Mouse (Mus musculus): ENCODE data around the gene Prdm16. TPM values are rescaled to one million over a fixed set of nuclear protein-coding genes. Genes with fewer than 3 reads are reported as not detected.
A peak's percentile ranks its signal among the peaks of the same experiment; 100 is the strongest.

Gene Prdm16
- polyA plus RNA-seq, 1 experiment from 2014 or later = 16.2 TPM

DNA sequence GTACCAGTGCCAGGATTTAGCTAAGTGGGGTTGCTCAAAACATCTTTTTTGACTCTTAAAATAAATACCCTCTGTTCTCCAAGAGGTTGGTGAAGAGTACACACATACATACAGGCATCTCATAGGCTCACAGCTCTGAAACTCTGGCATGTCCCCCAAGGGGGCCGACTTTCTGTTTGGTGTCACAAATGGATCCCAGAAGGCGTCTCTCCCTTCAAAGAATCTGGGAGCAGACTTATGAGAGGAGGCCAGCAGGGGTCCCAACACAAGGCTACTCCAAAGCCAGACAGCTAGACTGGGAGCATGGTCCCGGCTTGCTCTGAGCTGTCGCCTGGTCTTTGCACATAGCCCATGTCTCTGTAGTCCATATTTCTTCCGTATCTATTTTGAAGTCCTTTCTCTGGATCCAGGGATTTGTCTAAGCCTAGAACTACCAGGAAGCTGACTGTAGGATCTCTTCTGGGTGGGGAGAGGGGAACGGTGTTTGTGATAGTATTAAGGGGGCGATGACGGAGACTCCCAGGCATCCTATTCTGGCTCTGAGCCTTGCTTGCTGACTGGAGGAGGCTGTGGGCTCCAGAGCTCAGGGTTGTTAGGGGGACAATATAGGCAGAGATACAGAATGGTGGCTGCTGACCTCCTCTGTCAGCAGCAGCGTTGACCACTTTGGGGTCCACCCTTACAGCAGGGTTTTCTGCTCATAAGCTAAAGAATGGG, 156.0 kb downstream of the Prdm16 start:
- H3K36me3 ChIP-seq = no peaks in the 10 kb centered on the region
- H3K9ac ChIP-seq (replicated peaks) = no peak overlapping the region
- WGBS = 76% methylated on average over 9 of the region's 9 CpGs
- H3K27me3 ChIP-seq = peaks cover 99% of the 10 kb centered on the region
- ATAC-seq (ENCODE audit: low FRiP score, low read depth) = no peak
- H3K27ac ChIP-seq (replicated peaks) = no peak overlapping the region
- H3K4me1 ChIP-seq = peaks cover 11% of the 10 kb centered on the region
- H3K4me3 ChIP-seq = no peak overlapping the region
- H3K4me2 ChIP-seq (replicated peaks) = no peak overlapping the region
- no peaks in the 10 kb centered on the region for H3K9me3 ChIP-seq

DNA sequence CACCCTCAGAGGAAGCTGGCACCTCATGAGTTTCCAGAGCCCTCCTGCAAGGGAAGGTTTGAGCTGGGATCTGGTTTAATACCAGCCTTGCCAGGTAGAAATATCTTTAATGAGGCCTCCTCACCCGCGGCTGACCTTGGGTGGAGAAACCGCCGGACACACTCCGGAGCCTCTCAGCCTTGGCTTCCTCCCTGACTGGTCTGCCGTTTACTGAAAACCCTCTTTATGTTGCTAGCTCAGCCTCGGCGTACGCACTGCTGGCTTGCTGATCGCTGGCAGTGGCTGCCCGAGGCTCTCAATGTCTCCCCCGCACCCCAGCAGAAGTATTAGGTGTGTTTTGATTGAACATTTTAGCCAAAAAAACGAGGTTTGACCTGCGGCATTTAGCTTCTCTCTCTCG, 156.5 kb downstream of the Prdm16 start:
- Histone ChIP-seq H3K4me3 (no peak overlapping the region), H3K9me3 (no peaks in the 10 kb centered on the region), H3K36me3 (no peaks in the 10 kb centered on the region), H3K27ac (replicated peaks) (no peak overlapping the region), H3K27me3 (peaks cover 99% of the 10 kb centered on the region), H3K4me1 (peaks cover 11% of the 10 kb centered on the region), H3K9ac (replicated peaks) (no peak overlapping the region), H3K4me2 (replicated peaks) (no peak overlapping the region)
- no peak for ATAC-seq (ENCODE audit: low FRiP score, low read depth)
- WGBS = 72% methylated on average over 15 of the region's 15 CpGs

DNA sequence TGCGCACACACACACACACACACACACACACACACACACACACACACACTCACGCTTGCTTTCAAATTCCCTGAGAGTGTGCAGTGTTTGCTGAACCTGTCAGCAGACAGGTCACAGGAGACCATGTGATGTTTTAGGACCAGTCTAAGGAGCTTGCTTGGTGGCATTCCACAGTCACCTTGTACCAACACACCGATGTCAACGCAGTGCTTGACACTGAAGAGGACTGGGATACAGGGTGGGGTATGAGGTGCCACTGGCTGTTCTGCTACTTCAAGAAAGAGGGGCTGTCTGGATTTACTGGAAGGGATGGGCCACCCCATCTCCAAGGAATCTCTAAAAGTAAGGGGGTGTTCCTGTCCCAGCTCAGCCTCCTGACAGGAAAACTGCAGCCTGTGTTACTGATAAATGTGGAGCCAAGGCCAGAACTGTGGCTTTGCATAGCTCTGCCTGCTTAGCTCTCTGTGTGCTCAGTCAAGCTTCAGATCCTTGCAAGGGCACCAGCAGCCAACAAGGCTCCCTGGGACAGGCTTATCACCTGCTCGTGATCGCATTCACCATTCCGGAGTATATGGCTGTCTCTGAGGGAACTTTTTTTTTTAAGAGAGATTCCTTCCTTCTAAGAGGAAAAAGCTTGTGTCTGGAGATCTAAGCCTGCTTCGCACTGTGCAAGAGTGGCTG, 157.6 kb downstream of the Prdm16 start:
- no peaks in the 10 kb centered on the region for H3K36me3 ChIP-seq
- H3K27ac ChIP-seq (replicated peaks) = no peak overlapping the region
- peaks cover 99% of the 10 kb centered on the region for H3K27me3 ChIP-seq
- H3K4me2 ChIP-seq (replicated peaks) = no peak overlapping the region
- H3K9me3 ChIP-seq = no peaks in the 10 kb centered on the region
- 85% methylated on average over 8 of the region's 8 CpGs for WGBS
- no peak overlapping the region for H3K4me3 ChIP-seq
- H3K9ac ChIP-seq (replicated peaks) = no peak overlapping the region
- ATAC-seq (ENCODE audit: low FRiP score, low read depth) = no peak
- peaks cover 11% of the 10 kb centered on the region for H3K4me1 ChIP-seq

DNA sequence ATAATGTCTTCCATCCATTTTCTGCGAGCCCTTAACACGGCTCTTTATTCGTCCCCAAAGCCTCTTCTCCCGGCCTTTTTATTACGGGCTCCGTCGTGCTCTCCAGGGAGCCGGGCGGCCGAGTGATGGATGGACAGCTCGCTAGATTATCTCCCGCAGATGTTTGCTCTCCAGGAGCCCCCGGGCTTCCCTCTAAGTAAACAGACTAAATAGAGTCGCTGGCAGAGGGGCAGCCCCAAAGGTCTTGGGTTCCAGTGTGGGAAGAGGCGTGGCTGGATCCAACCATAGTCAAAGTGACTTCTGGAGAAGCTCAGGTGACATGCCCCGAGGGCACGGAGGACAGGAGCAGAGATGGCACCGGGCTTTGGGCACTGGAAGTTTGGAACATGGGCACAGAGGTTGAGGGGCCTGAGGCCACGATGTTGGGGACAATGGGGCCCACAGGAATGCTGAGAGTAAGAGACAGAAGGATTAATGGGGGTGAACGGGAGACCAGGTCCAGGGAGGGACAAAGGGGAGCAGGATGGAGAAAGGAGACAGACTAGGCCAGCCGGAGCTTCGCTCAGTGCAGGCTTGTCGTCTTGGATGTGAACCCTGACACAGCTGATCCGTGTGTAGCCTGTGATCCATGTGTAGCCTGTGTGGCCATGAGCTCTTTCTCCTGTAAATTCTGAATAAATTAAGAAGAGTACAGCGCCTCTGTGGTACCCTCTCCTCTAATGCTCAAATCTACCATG, 162.9 kb downstream of the Prdm16 start:
- WGBS = 11% methylated on average over 25 of the region's 25 CpGs
- H3K27me3 ChIP-seq = peaks cover 93% of the 10 kb centered on the region
- 0 out of 2 replicates have a peak, but pooled peaks have one; percentile 21 for ATAC-seq (ENCODE audit: low FRiP score, low read depth)

DNA sequence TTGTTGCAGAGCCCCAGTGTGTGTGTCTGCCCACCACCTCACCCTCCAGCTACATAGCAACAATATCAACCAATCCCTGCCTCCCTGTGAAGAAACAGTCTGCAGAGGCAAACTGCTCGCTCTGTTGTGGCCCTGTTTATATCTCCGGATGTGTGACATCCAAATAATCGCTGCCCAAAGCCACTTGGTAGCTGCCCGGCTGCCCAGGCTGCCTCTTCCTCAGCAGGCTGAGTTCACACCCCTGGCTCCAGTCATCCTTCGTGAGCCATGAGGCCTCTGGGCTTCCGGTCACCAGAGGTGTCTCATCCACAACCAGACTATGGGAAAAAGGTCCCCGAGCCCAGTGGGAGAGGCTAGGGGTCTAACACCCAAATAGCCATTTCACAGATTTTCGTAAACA, 164.1 kb downstream of the Prdm16 start:
- Histone ChIP-seq H3K9ac (replicated peaks) (0 out of 2 replicates have a peak overlapping the region, but pooled peaks have one; percentile 1), H3K4me1 (peaks cover 33% of the 10 kb centered on the region)

More for the DNA sequence above, 162.9 kb downstream of the Prdm16 start:
- H3K9ac ChIP-seq (replicated peaks) = no peak overlapping the region
- H3K4me2 ChIP-seq (replicated peaks) = peak overlapping the region; percentile 29
- H3K27ac ChIP-seq (replicated peaks) = peak overlapping the region; percentile 25; the same call in 1 of the 2 replicates
- H3K4me1 ChIP-seq = peaks cover 33% of the 10 kb centered on the region
- no peaks in the 10 kb centered on the region for H3K36me3 ChIP-seq
- no peaks in the 10 kb centered on the region for H3K9me3 ChIP-seq
- H3K4me3 ChIP-seq = no peak overlapping the region

DNA sequence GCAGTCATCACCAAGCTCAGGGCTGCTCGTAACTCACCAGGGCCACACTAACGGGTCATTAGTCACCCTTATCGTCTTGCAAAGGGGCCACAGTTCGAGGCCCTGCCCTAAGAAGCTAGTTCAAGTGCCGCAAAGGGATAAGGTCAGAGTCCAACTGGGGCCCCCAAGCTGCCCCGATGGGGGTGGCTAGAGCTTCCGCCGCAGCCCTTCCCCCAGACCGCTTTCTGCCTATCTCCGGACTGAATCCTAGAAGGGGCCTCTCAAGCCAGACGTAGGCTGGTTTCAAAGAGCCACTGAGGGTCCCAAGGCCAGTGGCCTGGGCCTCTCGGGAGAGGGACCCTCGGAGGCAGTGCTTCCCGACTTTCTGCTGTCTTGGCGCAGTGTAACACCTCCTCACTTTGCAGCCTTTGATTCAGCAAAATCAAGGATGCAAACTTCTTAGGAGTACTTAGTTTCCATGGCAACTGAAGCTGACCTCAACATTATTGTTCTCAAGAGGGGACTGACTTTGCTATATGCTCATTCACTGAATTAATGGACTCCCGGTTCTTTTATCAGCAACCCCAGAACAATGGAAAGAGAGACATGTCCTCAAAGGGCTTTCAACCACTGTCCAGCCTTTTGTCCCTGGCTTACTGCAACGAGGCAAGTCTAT, 165.1 kb downstream of the Prdm16 start:
- peaks cover 93% of the 10 kb centered on the region for H3K27me3 ChIP-seq
- ATAC-seq (ENCODE audit: low FRiP score, low read depth) = peak; percentile 79
- no peak overlapping the region for H3K9ac ChIP-seq (replicated peaks)
- no peaks in the 10 kb centered on the region for H3K36me3 ChIP-seq
- 6% methylated on average over 17 of the region's 17 CpGs for WGBS
- no peak overlapping the region for H3K4me3 ChIP-seq
- no peaks in the 10 kb centered on the region for H3K9me3 ChIP-seq
- peak overlapping the region; percentile 42 for H3K4me2 ChIP-seq (replicated peaks)
- peaks cover 33% of the 10 kb centered on the region for H3K4me1 ChIP-seq
- peak overlapping the region; percentile 36; the same call in 1 of the 2 replicates for H3K27ac ChIP-seq (replicated peaks)

More for the DNA sequence above, 164.1 kb downstream of the Prdm16 start:
- Histone ChIP-seq H3K4me2 (replicated peaks) (peak overlapping the region; percentile 21; the same call in 1 of the 2 replicates), H3K27me3 (peaks cover 93% of the 10 kb centered on the region), H3K27ac (replicated peaks) (peak overlapping the region; percentile 49; the same call in 1 of the 2 replicates), H3K4me3 (no peak overlapping the region), H3K9me3 (no peaks in the 10 kb centered on the region), H3K36me3 (no peaks in the 10 kb centered on the region)
- ATAC-seq (ENCODE audit: low FRiP score, low read depth) = no peak
- 15% methylated on average over 8 of the region's 8 CpGs for WGBS

DNA sequence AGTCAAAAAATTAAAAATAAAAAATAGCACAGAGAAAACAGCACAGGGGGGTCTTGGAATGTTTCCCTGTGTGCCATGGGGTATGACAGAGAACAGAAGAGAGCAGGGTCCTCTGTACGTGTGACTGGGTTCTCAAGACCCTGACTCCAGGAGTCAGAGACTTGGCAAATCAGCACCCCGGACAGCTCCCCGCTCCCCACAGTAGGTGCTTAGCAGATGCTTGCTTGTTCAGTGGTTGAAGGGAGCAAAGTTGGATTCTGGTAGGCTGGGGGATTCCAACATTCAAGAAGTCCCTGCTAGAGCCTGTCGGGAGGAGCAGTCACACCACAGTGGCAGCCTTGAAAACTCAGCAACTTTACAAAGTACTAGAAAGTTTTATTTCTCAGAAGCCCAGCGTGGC, 170.4 kb downstream of the Prdm16 start:
- ATAC-seq (ENCODE audit: low FRiP score, low read depth) = no peak
- no peak overlapping the region for H3K9ac ChIP-seq (replicated peaks)
- peaks cover 30% of the 10 kb centered on the region for H3K4me1 ChIP-seq
- WGBS = 39% methylated on average over 5 of the region's 5 CpGs
- no peaks in the 10 kb centered on the region for H3K9me3 ChIP-seq
- no peak overlapping the region for H3K4me3 ChIP-seq
- no peak overlapping the region for H3K4me2 ChIP-seq (replicated peaks)
- no peaks in the 10 kb centered on the region for H3K36me3 ChIP-seq
- peaks cover 100% of the 10 kb centered on the region for H3K27me3 ChIP-seq
- no peak overlapping the region for H3K27ac ChIP-seq (replicated peaks)

DNA sequence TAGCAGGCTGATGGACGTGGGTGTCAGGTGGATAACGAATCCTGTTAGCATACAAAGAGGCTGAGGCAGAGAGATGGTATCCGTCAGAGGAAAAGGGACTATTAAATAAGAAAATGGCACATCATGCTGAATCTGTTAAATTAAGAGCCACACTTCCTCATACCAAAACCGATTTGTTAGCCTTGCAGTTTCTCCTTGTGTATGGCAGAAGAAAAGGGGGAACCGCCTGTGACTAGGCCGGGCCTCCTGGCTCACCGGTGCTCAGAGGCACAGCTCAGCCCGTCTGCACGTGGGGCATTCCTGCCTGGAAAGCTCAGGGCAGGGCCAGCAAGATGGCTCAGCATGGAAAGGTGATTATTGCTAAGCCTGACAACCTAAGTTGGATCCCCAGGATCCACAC, 171.6 kb downstream of the Prdm16 start:
- ATAC-seq (ENCODE audit: low FRiP score, low read depth) = no peak
- Histone ChIP-seq H3K4me2 (replicated peaks) (no peak overlapping the region), H3K36me3 (no peaks in the 10 kb centered on the region), H3K27me3 (peaks cover 100% of the 10 kb centered on the region), H3K4me3 (no peak overlapping the region), H3K9ac (replicated peaks) (no peak overlapping the region), H3K9me3 (no peaks in the 10 kb centered on the region), H3K27ac (replicated peaks) (no peak overlapping the region), H3K4me1 (peaks cover 22% of the 10 kb centered on the region)
- 44% methylated on average over 9 of the region's 9 CpGs for WGBS

DNA sequence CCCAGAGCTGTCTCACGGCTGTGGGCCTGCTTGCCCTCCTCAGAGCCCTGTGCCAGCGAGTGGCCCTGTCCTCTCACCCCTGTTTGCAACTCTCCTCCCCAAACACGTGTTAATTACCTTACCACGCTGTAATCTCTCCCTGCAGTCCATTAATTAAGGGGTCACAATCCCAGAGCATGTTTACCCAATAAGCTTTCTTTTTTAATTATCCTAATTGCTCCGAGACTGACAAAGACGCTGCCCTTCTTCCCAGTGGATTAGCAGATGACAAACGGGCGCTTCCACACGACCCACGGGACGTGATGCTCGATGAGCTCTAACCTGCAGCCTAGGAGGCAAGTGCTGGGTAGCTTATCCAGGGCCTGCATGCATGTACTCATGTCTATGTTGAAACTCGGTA, 176.7 kb downstream of the Prdm16 start:
- no peak overlapping the region for H3K27ac ChIP-seq (replicated peaks)
- ATAC-seq (ENCODE audit: low FRiP score, low read depth) = no peak
- 49% methylated on average over 13 of the region's 13 CpGs for WGBS
- no peak overlapping the region for H3K9ac ChIP-seq (replicated peaks)
- H3K4me3 ChIP-seq = no peak overlapping the region
- no peak overlapping the region for H3K4me2 ChIP-seq (replicated peaks)
- H3K9me3 ChIP-seq = no peaks in the 10 kb centered on the region
- no peaks in the 10 kb centered on the region for H3K36me3 ChIP-seq
- H3K4me1 ChIP-seq = peaks cover 28% of the 10 kb centered on the region
- peaks cover 95% of the 10 kb centered on the region for H3K27me3 ChIP-seq

DNA sequence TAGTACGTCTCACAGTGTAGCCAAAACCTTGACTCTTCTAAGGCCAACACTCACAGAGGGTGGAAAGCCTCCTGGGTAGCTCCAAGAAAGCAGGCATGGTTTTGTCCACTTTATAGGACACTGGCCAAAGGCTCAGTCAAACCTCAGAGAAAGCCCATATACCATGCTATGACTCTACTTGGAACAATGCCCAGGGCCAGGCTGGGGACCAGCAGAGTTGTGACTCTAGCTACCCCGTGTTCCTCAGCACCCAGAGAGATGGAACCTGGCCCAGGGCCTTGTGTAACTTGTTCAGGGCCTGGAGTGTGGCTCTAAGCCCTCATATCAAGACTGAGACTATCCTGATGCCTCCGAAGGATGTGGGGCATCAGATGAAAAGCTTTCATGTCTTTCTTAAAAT, 178.9 kb downstream of the Prdm16 start:
- H3K27ac ChIP-seq (replicated peaks) = no peak overlapping the region
- H3K9me3 ChIP-seq = no peaks in the 10 kb centered on the region
- peaks cover 93% of the 10 kb centered on the region for H3K27me3 ChIP-seq
- ATAC-seq (ENCODE audit: low FRiP score, low read depth) = no peak
- H3K4me2 ChIP-seq (replicated peaks) = no peak overlapping the region
- H3K4me1 ChIP-seq = peaks cover 15% of the 10 kb centered on the region; the same call in 1 of the 2 replicates
- no peak overlapping the region for H3K9ac ChIP-seq (replicated peaks)
- WGBS = 87% methylated on average over 3 of the region's 3 CpGs
- H3K4me3 ChIP-seq = no peak overlapping the region
- H3K36me3 ChIP-seq = no peaks in the 10 kb centered on the region

DNA sequence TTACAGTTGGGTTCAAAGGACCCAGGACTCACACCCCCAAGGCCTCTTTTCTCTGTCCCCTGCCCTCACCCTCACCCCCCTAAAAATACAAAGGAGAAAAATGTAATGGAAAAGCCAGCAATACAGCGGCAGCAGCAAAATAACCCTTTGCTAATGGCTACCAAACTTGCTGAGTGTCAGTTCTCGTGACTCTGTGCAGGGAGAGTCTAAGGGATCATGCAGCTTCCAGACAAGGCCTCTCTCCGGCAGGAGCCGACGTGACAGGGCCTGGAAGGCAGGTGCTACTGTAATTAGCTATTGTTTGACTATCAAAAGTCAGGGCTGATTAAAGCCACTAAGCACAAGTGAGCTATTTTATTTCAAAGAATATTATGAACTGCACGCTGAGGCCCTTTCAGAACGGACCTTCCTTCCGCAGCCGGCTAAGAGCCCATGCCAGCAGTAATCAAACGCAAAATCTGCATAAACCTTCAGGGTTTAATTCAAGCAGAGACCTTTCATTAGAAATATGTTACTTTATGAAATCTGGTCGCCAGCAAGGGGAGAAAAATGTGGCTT, 180.3 kb downstream of the Prdm16 start:
- WGBS = 39% methylated on average over 11 of the region's 11 CpGs
- no peak for ATAC-seq (ENCODE audit: low FRiP score, low read depth)
- H3K4me2 ChIP-seq (replicated peaks) = no peak overlapping the region
- H3K4me1 ChIP-seq = peaks cover 8% of the 10 kb centered on the region; the same call in 1 of the 2 replicates
- H3K27me3 ChIP-seq = peaks cover 92% of the 10 kb centered on the region
- H3K9ac ChIP-seq (replicated peaks) = no peak overlapping the region
- H3K36me3 ChIP-seq = no peaks in the 10 kb centered on the region
- no peaks in the 10 kb centered on the region for H3K9me3 ChIP-seq
- H3K4me3 ChIP-seq = no peak overlapping the region
- H3K27ac ChIP-seq (replicated peaks) = no peak overlapping the region

Measured in midbrain, embryonic 12.5 days (tissue).